Mouse (Mus musculus) embryo, embryonic 10.5 days (tissue): ENCODE data around the gene Dsp.

Experiments used
- DNase-seq: peaks from one replicate; pipeline ENCODE4 v3.0.0-alpha.2; 2015; ENCODE audit warnings: low spot score

Gene Dsp

GRCm38 (mm10) chr13:38151069-38151588, at the start of gene Dsp:
Gene Dsp (plus strand): TSS chr13:38151294.
- peak; percentile 59 for DNase-seq

- DNase-seq = no peak
Measured at GRCm38 (mm10) chr13:38103406-38103805, 47.7 kb upstream of the Dsp start.

GRCm38 (mm10) chr13:38104501-38104900, 46.6 kb upstream of the Dsp start:
- DNase-seq = no peak

GRCm38 (mm10) chr13:38109081-38109480, 42.0 kb upstream of the Dsp start:
- DNase-seq = no peak

- no peak for DNase-seq
Measured at GRCm38 (mm10) chr13:38122321-38122720, 28.8 kb upstream of the Dsp start.

- DNase-seq = no peak
Measured at GRCm38 (mm10) chr13:38123666-38124065, 27.4 kb upstream of the Dsp start.

GRCm38 (mm10) chr13:38127683-38128082, 23.4 kb upstream of the Dsp start:
- no peak for DNase-seq

GRCm38 (mm10) chr13:38128246-38128645, 22.8 kb upstream of the Dsp start:
- no peak for DNase-seq

- DNase-seq = no peak
Measured at GRCm38 (mm10) chr13:38129492-38129891, 21.6 kb upstream of the Dsp start.

GRCm38 (mm10) chr13:38130116-38130515, 21.0 kb upstream of the Dsp start:
- no peak for DNase-seq

- DNase-seq = no peak
Measured at GRCm38 (mm10) chr13:38133016-38133528, 18.0 kb upstream of the Dsp start.

- DNase-seq = no peak
Measured at GRCm38 (mm10) chr13:38140521-38140920, 10.6 kb upstream of the Dsp start.

- DNase-seq = peak; percentile 53
Measured at GRCm38 (mm10) chr13:38144962-38145713, 6.0 kb upstream of the Dsp start.

- no peak for DNase-seq
Measured at GRCm38 (mm10) chr13:38148348-38148747, 2.7 kb upstream of the Dsp start.

GRCm38 (mm10) chr13:38151671-38152428, 756 bp downstream of the Dsp start:
- DNase-seq = peak; percentile 51

- DNase-seq = peak; percentile 75
Measured at GRCm38 (mm10) chr13:38152429-38153035, 1.4 kb downstream of the Dsp start.

GRCm38 (mm10) chr13:38155523-38155922, 4.4 kb downstream of the Dsp start:
- DNase-seq = peak; percentile 80

GRCm38 (mm10) chr13:38157635-38158034, 6.5 kb downstream of the Dsp start:
- no peak for DNase-seq

- no peak for DNase-seq
Measured at GRCm38 (mm10) chr13:38162002-38162401, 10.9 kb downstream of the Dsp start.

- no peak for DNase-seq
Measured at GRCm38 (mm10) chr13:38162668-38163067, 11.6 kb downstream of the Dsp start.

- no peak for DNase-seq
Measured at GRCm38 (mm10) chr13:38164932-38165331, 13.8 kb downstream of the Dsp start.

GRCm38 (mm10) chr13:38167056-38167455, 16.0 kb downstream of the Dsp start:
- DNase-seq = no peak
